Mouse (Mus musculus) liver, postnatal 0 days (tissue): ENCODE results near the gene Hectd3.

Experiments used
- CTCF ChIP-seq: sonication (generic); IDR thresholded peaks from 2 replicates; pipeline ENCODE4 v1.5.1; 2016; ENCODE audit warnings: antibody characterized with exemption, low read depth
- EP300 ChIP-seq: IDR thresholded peaks from 2 replicates; pipeline ENCODE4 v1.6.1; 2016; ENCODE audit warnings: antibody characterized with exemption, low read depth, mild to moderate bottlenecking

DNA sequence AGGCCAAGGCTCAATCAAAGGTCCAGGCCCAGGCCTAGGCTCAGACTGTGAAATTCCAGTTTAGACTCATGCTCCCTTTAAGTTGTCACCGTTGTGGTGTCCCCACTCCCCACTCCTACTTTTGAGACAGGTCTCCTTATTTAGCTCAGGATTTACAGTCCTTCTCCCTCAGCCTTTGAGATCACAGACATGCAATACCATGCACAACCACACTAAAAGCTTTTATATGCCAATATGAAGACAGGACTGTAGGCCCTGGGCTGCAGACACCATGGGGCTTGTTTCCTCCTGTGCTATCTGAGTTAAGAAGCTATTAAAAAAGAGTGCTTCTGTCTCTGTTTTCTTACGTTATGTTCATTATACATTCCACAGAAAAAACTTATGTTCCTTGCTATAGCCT, 22.6 kb downstream of the Hectd3 start:
- TF ChIP-seq CTCF (peak; percentile 8; the same call in 1 of the 2 replicates), EP300 (no peak)
